Mouse (Mus musculus): ENCODE results near the gene Tsacc.

DNA sequence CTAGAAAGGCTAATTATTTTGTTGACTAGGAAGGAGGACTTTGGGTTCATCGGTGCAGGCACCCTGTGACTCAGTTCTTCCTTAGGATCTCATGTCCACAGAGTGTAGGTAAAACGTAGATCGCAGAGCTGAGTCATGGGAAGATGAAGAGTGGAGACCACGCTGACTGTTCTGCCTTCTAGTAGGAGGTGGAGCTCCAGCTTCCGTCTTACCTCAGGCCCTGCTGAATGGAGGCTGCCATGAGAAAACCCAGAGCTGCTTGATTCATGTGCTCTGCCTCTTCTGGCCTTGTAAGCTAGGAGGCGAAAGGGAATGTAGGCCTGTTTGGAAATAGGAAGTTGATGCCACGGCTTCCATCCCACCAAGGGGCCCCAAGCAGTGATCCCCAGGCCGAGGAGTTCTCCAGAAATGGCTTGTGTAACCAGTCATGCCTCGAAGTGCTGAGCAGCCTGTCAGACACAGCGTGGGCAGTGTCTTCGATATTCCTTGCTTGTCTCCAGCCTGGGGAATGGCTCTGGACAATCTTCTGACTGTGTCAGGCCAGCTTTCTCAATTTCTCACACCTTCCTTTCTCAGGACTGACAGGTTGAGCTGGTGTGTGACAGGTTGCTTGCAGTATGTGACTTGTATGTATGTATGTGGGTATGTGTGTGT, 40.7 kb upstream of the Tsacc start:
- TF ChIP-seq CTCF (IDR thresholded peaks at IDR 0.05; ENCODE audit: control insufficient read depth, insufficient read depth, low read length) (no peak), POLR2A (IDR thresholded peaks at IDR 0.05; ENCODE audit: borderline replicate concordance, control insufficient read depth, low read depth, low read length) (no peak)

Measured in bone marrow, adult 2 months (tissue).